Mouse (Mus musculus): Measurements from ENCODE around the gene Osbp2.

DNA sequence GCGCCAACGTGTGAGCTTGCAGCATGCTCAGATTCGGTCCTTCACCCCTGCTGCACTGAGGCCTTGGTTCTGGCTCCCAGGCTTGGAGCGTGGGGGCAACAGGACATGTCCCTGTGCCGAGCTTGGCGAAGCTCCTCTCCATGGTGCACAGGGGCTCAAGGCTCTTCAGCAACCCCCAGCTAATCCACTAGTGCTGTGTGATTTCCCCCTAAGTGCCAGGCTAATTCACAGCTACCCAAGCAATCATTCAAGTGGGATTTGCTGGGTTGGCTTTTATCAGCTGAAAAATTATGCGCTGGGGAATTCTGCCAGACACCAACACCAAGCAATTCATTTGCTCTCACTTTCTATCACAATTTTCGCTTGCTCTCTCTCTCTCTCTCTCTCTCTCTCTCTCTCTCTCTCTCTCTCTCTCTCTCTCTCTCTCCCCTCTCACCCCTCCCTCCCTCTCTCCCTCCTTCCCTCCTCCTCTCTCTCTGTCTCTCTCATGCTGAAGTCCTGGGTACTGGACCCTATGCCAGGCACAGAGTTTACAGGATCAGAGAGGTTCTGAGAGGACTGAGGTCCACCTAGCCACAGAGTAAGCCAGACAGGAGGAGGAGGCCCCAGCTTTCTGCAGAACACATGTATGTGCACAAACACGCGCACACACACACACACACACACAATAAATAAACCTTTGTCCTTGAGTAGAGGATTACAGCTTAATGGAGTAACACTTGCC lies 138.2 kb downstream of the Osbp2 start:
- no peak for TF ChIP-seq FOSL1 (IDR thresholded peaks at IDR 0.05; ENCODE audit: insufficient read depth, low read length, poor library complexity, severe bottlenecking)
- TF ChIP-seq CTCF (IDR thresholded peaks at IDR 0.05; ENCODE audit: control insufficient read depth, insufficient read depth, insufficient read length): no peak

Data from C2C12 (cell line).